Mouse (Mus musculus): ENCODE data around the gene Slc12a5. TPM values are rescaled to one million over a fixed set of nuclear protein-coding genes. Genes with fewer than 3 reads are reported as not detected.

Gene Slc12a5
- total and polyA plus RNA-seq, 2 experiments from 2014 or later, result 83.5 to 368 TPM

GRCm38 (mm10) chr2:164994156-164994555, 33.6 kb downstream of the Slc12a5 start:
- Histone ChIP-seq H3K4me1 (ENCODE audit: insufficient read depth, low read length) (0 out of 2 replicates have a peak, but pooled peaks cover 3% of the 10 kb centered on the region), H3K4me2 (ENCODE audit: low read depth, low read length, poor library complexity, severe bottlenecking) (no peak overlapping the region), H3K9ac (replicated peaks; ENCODE audit: low read length, poor library complexity, severe bottlenecking) (no peak overlapping the region), H3K4me3 (ENCODE audit: low read depth, low read length) (no peak overlapping the region), H3K27me3 (ENCODE audit: insufficient read depth, low read length) (no peaks in the 10 kb centered on the region), H3K9me3 (ENCODE audit: low read length) (no peaks in the 10 kb centered on the region), H3K36me3 (ENCODE audit: insufficient read depth, low read length) (peaks cover 26% of the 10 kb centered on the region), H3K27ac (ENCODE audit: low read depth, low read length) (no peak overlapping the region)
- no peak for DNase-seq (ENCODE audit: low spot score)
- no peak for TF ChIP-seq CTCF (IDR thresholded peaks at IDR 0.05)
- 86% methylated on average over 11 of the region's 11 CpGs for WGBS
- ATAC-seq (ENCODE audit: low FRiP score), result no peak

- Histone ChIP-seq H3K9me3 (ENCODE audit: low read length) (no peaks in the 10 kb centered on the region), H3K4me3 (ENCODE audit: low read depth, low read length) (no peak overlapping the region), H3K36me3 (ENCODE audit: insufficient read depth, low read length) (peaks cover 25% of the 10 kb centered on the region; the same call in 1 of the 2 replicates), H3K27ac (ENCODE audit: low read depth, low read length) (0 out of 2 replicates have a peak overlapping the region, but pooled peaks have one; percentile 18), H3K4me1 (ENCODE audit: insufficient read depth, low read length) (0 out of 2 replicates have a peak, but pooled peaks cover 3% of the 10 kb centered on the region), H3K27me3 (ENCODE audit: insufficient read depth, low read length) (no peaks in the 10 kb centered on the region), H3K9ac (replicated peaks; ENCODE audit: low read length, poor library complexity, severe bottlenecking) (no peak overlapping the region), H3K4me2 (ENCODE audit: low read depth, low read length, poor library complexity, severe bottlenecking) (no peak overlapping the region)
- no peak for TF ChIP-seq CTCF (IDR thresholded peaks at IDR 0.05)
- ATAC-seq (ENCODE audit: low FRiP score) (no peak), DNase-seq (ENCODE audit: low spot score) (no peak)
- 54% methylated on average over 21 of the region's 21 CpGs for WGBS
These were observed 34.2 kb downstream of the Slc12a5 start for GRCm38 (mm10) chr2:164994659-164995428.

GRCm38 (mm10) chr2:164995976-164996375, 35.4 kb downstream of the Slc12a5 start:
- Histone ChIP-seq H3K27me3 (ENCODE audit: insufficient read depth, low read length) (no peaks in the 10 kb centered on the region), H3K4me3 (ENCODE audit: low read depth, low read length) (no peak overlapping the region), H3K4me2 (ENCODE audit: low read depth, low read length, poor library complexity, severe bottlenecking) (no peak overlapping the region), H3K27ac (ENCODE audit: low read depth, low read length) (no peak overlapping the region), H3K9ac (replicated peaks; ENCODE audit: low read length, poor library complexity, severe bottlenecking) (no peak overlapping the region), H3K9me3 (ENCODE audit: low read length) (no peaks in the 10 kb centered on the region), H3K36me3 (ENCODE audit: insufficient read depth, low read length) (peaks cover 23% of the 10 kb centered on the region), H3K4me1 (ENCODE audit: insufficient read depth, low read length) (0 out of 2 replicates have a peak, but pooled peaks cover 3% of the 10 kb centered on the region)
- DNase-seq (ENCODE audit: low spot score), result no peak
- WGBS, result 72% methylated on average over 11 of the region's 11 CpGs
- no peak for ATAC-seq (ENCODE audit: low FRiP score)
- no peak for TF ChIP-seq CTCF (IDR thresholded peaks at IDR 0.05)

GRCm38 (mm10) chr2:164996848-164997720, 36.5 kb downstream of the Slc12a5 start:
- DNase-seq (ENCODE audit: low spot score), result no peak
- 17% methylated on average over 37 of the region's 49 CpGs for WGBS
- H3K27ac ChIP-seq (ENCODE audit: low read depth, low read length), result no peak overlapping the region
- H3K4me1 ChIP-seq (ENCODE audit: insufficient read depth, low read length), result 0 out of 2 replicates have a peak, but pooled peaks cover 3% of the 10 kb centered on the region
- H3K9me3 ChIP-seq (ENCODE audit: low read length), result no peaks in the 10 kb centered on the region
- ATAC-seq (ENCODE audit: low FRiP score), result no peak
- no peak overlapping the region for H3K4me3 ChIP-seq (ENCODE audit: low read depth, low read length)
- H3K36me3 ChIP-seq (ENCODE audit: insufficient read depth, low read length), result peaks cover 32% of the 10 kb centered on the region
- no peak for TF ChIP-seq CTCF (IDR thresholded peaks at IDR 0.05)
- H3K4me2 ChIP-seq (ENCODE audit: low read depth, low read length, poor library complexity, severe bottlenecking), result peak overlapping the region; percentile 33
- H3K27me3 ChIP-seq (ENCODE audit: insufficient read depth, low read length), result no peaks in the 10 kb centered on the region
- no peak overlapping the region for H3K9ac ChIP-seq (replicated peaks; ENCODE audit: low read length, poor library complexity, severe bottlenecking)

GRCm38 (mm10) chr2:164997721-164998428, 37.3 kb downstream of the Slc12a5 start:
- Histone ChIP-seq H3K4me3 (ENCODE audit: low read depth, low read length) (0 out of 2 replicates have a peak overlapping the region, but pooled peaks have one; percentile 8), H3K9me3 (ENCODE audit: low read length) (no peaks in the 10 kb centered on the region), H3K36me3 (ENCODE audit: insufficient read depth, low read length) (peaks cover 38% of the 10 kb centered on the region), H3K4me2 (ENCODE audit: low read depth, low read length, poor library complexity, severe bottlenecking) (peak overlapping the region; percentile 33), H3K27me3 (ENCODE audit: insufficient read depth, low read length) (no peaks in the 10 kb centered on the region), H3K4me1 (ENCODE audit: insufficient read depth, low read length) (0 out of 2 replicates have a peak, but pooled peaks cover 3% of the 10 kb centered on the region), H3K9ac (replicated peaks; ENCODE audit: low read length, poor library complexity, severe bottlenecking) (no peak overlapping the region), H3K27ac (ENCODE audit: low read depth, low read length) (peak overlapping the region; percentile 40; the same call in 1 of the 2 replicates)
- DNase-seq (ENCODE audit: low spot score) (no peak), ATAC-seq (ENCODE audit: low FRiP score) (no peak)
- WGBS, result 5% methylated on average over 49 of the region's 52 CpGs
- TF ChIP-seq CTCF (IDR thresholded peaks at IDR 0.05), result no peak

All from midbrain, postnatal 0 days (tissue).